Mouse (Mus musculus) adrenal gland, postnatal 4 days (tissue): ENCODE measurements around the gene Celf2. TPM values are rescaled to one million over a fixed set of nuclear protein-coding genes. Genes with fewer than 3 reads are reported as not detected.

Experiments
- DNase-seq, 2 experiments: peaks; one replicate each; pipeline ENCODE4 v3.0.0; 2021 to 2022; ENCODE audit warnings: low spot score in 2 of 2, mixed read lengths in 2 of 2
- total RNA-seq, 2 experiments: library from RNA; stranded (reverse); gene quantifications; 2 replicates each; pipeline ENCODE4 v1.2.3; 2021

Celf2 gene
- total RNA-seq, 2 experiments from 2014 or later: 50.7 to 51.7 TPM

DNA sequence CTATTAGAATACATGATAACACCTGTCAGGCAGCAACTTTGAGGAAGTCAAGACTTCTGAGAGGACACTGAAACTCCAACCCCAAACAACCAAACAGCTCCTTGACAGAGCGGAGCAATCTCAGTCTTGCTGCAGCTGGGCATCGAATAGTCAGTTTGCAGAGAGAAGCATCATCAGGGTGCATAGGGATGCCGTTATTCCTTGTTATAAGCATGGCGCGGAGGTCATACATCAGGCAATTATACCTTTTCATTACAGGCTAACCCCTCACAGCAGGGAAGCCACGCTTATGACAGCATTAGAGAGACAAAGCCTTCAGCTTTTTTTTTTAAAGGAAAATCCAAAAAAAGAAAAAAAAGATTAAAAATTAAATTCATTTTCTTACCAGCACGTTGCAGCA is 113.9 kb downstream of the Celf2 start:
- no peak for DNase-seq

DNA sequence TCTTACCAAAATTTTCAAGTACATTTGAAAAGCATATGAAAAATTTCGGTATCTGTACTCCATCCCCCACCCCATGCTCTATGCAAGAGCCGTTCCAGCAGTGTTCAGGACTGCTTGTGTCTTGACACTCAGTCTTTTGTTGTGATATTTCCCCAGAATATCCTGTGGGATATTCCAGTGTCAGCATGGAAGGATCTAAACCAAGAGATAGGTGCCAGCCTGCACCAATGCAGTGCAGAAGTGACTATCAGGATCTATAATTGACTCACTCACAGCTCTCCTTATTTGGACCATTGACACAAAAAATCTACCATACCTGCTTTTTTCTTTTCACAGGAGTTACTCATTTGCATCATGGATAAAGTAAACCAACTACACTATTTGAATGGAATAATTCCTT is 116.9 kb downstream of the Celf2 start:
- DNase-seq: no peak

- no peak for DNase-seq
Observed at GRCm38 (mm10) chr2:7389264-7389663, 120.1 kb downstream of the Celf2 start.

GRCm38 (mm10) chr2:7378736-7379135 is 130.6 kb downstream of the Celf2 start:
- DNase-seq: no peak

- no peak for DNase-seq
Observed at GRCm38 (mm10) chr2:7377878-7378277, 131.5 kb downstream of the Celf2 start.

- DNase-seq: no peak
Observed at GRCm38 (mm10) chr2:7367738-7368137, 141.6 kb downstream of the Celf2 start.

DNA sequence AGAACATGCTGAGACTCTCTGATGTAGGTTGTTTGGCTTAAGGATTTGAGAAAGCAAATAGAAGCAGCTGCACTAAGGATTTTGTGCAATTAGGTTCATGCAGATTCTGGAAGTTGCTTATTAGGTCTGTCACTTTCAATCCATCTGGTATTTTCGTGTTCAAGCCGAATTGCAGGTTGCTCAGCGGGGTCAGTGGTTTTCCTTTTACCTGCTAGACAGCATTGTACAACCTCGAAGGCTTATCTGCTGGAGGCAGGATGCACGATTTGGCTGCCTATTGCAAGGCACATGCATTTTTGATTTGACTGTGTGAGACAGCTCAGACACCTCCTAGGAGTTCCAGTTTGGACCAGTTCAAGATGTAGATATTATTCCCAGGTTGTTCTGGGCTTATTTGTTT is 149.8 kb downstream of the Celf2 start:
- no peak for DNase-seq

DNA sequence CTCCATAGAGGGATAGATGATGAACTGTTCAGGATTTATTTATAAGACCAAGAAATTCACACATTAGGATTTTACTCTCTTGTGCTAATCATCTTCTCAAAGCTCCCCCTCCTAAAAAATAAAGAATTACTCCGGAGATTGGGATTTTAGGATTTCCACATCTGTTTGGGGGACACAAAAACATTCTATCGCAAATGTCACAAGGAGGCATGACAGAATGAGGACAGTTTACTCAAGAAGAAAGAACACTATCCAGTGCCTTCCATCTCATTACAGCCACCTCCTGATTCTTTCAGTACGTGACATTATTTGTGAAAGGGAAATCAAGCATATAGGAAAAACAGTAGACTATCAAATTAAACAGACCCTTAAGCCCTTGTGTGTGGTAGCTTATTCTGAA is 150.5 kb downstream of the Celf2 start:
- DNase-seq: no peak

DNA sequence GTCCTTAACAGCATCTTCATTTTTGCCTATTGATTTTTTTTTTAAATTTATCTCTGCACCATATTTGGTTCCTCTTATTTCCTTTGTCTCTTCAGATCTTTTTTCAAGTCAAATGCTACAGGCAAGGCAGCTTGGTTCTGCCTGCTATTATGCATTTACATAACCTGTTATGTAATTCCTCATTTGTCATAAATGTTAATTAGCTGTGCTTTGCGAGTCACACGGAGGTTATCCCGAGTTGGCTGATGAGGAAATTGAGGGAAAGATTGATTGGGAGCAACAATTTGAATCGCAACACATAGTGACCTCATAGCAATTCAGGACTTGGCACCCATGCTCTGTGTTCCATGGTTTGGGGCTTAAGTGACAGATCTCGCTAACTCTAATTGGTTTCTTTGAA is 158.1 kb downstream of the Celf2 start:
- DNase-seq: no peak

DNA sequence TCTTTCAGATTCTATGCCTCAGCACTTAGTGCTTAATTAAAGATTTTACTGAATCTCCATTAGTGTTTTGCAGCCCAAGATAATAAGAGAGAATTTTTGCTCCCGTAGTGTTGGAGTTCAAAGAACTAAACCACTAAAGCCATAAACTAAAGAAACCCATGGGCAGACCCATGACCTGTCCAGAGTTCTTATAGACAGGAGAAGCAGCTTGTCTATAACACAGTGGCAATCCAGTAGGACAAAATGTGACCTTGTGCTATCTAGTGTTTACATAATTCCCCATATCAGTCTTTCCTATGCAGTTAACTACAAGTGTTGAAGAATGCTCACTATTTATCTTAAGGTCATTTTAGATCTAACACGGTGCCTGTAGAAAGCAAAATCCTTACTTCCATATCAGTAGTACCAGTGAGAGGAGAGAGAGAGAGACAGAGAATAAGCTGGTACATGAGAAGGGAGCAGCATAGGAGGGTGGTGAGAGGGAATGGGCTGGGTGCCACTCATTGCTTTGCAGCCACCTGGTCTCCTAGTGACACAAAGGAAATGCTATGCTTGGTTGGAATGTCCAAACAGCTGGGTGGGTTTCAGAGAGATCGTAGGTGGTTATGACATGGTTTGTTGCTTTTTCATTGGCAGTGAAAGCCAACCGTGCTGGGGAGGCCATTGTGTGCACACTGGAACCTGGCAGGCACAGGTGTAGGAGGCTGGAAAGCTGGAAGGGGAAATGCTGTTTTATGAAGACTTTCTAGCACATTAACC is 162.5 kb downstream of the Celf2 start:
- no peak for DNase-seq

- DNase-seq: no peak
Observed at GRCm38 (mm10) chr2:7344951-7345350, 164.4 kb downstream of the Celf2 start.

GRCm38 (mm10) chr2:7342911-7343478 is 166.4 kb downstream of the Celf2 start:
- DNase-seq: no peak

DNA sequence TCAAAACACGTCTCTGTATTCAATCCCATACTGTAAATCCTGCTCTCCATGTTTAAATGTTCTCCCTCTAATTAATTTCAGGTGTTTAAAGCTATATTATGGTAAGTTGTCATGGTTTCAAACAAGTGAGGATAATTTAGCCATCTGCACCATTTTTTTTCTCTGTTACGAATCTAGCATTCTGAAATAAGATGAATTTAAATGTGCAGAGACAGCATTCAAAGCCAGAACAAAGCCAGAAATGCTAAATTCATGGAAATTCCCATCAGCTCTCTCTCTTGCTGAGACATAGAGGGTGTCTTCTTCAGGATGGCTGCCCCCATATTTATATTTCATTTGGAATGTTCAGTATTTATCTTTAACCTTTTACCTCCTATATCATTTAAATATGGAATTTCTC is 174.5 kb downstream of the Celf2 start:
- DNase-seq: no peak

DNA sequence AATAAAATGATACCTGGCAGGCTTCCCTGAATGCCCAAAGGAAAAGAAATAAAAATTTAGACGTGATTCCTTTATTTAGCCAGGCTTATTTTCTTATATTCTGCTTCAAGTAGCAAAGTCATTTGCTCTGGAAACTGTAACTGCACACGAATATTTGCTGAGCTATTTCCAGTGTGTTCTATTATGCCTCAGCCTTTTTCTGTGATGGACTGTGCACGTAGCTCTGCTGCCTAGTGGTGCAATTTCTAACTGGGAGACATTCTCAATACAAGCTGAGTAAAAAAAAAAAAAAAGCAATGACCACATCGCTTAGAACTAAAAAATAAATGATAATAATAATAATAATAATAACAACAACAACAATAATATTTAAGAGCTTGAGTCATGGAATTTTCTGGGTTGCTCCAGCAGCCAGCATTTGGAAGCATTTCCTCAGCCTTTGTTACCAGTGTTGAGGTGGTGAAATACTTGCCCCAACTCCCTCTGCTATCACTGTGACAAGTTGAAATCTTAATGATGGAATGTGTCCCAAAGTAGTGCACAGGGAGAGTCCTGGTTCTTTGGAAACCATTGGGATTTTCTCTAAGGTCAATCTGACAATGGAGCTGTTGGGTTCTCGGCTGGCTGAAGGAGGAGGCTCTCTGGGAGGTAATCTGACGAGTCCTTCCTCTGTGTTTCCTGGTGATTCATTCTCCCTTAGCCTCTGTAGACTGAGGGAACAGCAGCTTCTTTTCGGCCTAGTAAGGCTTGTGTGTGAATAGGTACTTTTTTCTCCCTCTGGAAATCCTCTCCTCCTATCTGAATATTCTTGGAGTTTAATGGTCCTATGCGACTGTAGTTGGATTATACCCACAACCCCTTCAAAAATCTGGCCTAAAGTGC is 181.1 kb downstream of the Celf2 start:
- no peak for DNase-seq

DNA sequence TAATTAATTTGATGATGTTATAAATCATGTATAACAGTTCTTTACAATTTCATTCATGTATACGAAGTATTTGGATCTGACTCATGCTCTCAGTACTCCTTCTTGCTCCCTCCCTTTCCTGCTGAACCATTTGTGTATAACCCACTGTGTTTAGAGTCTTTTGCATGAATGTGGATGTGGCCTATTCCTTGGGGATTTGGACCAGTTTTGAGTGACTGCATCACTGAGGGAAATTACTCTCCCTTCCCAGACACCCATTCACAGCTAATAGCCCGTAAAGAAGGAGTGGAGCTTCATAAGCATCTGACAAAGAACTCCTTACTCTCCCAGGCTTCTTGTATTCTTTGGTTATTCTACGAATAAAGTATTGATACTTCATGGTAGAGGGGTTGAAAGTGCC is 189.6 kb downstream of the Celf2 start:
- DNase-seq: no peak

- DNase-seq: no peak
Observed at GRCm38 (mm10) chr2:7311776-7312175, 197.6 kb downstream of the Celf2 start.

- no peak for DNase-seq
Observed at GRCm38 (mm10) chr2:7310840-7311182, 198.6 kb downstream of the Celf2 start.

- DNase-seq: no peak
Observed at GRCm38 (mm10) chr2:7310129-7310839, 199.1 kb downstream of the Celf2 start.

DNA sequence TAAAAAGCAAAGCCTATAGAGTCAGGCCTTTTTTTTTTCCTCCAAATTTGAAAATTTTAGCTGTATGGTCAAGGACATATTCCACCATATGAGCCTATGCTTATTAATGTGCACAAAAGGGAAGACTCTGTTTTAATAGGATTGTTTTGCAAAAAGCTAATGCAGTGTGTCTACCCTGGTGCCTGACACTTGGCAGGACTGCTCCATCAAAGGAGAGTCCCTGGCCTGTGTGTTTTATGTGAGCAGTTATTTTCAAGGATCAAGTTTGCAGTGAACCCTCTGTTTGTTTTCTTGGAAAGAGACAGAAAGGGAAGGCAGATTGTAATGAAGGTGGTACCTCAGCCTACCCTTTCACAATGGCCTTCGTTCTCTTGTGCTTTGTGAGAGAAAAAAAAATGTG is 200.0 kb downstream of the Celf2 start:
- no peak for DNase-seq

DNA sequence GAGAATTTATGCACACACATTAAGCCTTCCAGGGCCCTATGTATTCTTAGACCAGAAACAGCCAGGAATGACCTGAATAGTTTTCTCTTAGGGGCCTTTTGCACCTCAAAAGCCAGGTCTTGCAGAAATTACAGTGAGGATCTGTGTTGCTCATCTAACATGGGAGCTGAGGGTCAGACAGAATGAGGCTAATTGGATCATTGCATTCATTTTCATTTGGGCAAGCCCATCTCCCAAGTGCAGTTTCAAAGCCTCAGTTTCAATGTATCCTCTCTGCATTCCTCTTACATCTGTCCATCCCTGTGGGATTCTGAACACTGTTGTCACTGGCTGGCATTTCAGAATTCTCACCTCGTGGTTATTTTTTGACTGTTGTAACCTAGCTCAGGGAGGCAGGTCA is 200.6 kb downstream of the Celf2 start:
- DNase-seq: no peak

GRCm38 (mm10) chr2:7287434-7287833 is 221.9 kb downstream of the Celf2 start:
- no peak for DNase-seq

DNA sequence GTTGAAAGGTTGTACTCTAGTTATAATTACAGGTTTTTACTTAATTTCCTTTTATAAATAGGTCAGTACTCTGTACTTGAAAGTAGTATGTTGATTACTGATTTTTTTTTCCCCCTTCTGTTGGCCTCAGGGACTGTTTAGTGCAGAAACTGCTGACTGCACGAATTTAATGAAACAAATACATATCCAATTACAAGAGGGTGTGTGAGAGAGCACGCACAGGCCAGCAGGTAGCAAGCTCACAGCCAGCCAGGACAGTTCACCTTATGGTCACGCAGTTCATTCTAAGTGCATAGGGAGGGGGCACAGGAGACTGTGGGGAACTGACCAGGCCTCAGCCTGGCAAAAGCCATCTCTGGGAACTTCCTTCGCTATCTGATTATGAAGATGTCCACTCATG is 236.1 kb downstream of the Celf2 start:
- no peak for DNase-seq
